Mouse (Mus musculus) midbrain, postnatal 0 days (tissue): Measurements from ENCODE around the gene Gak. TPM values are rescaled to one million over a fixed set of nuclear protein-coding genes. Genes with fewer than 3 reads are reported as not detected.
A peak's percentile ranks its signal among the peaks of the same experiment; 100 is the strongest.

Experiments
- ATAC-seq: fragments of 200-750 bp; cut with Nextera tagmentation; 2 replicates; pipeline ENCODE4 v1.8.0; 2017; ENCODE audit warnings: moderate number of reproducible peaks, mild to moderate bottlenecking, moderate TSS enrichment, moderate library complexity; ENCODE audit not compliant: low FRiP score
- DNase-seq: peaks from one replicate; pipeline ENCODE4 v3.0.0-alpha.2; 2015; ENCODE audit warnings: low spot score
- H3K27ac ChIP-seq: fragments of 300-500 bp; sonication (generic); 2 replicates; pipeline ENCODE4 v1.5.1; 2014; ENCODE audit warnings: low read depth, mild to moderate bottlenecking, low read length, mixed read lengths
- H3K27me3 ChIP-seq: fragments of 300-500 bp; sonication (generic); 2 replicates; pipeline ENCODE4 v1.6.1; 2014; ENCODE audit warnings: low read length, control low read depth, mixed read lengths; ENCODE audit not compliant: insufficient read depth
- H3K36me3 ChIP-seq: fragments of 300-500 bp; sonication (generic); 2 replicates; pipeline ENCODE4 v1.6.1; 2014; ENCODE audit warnings: low read length, control low read depth, mixed read lengths; ENCODE audit not compliant: insufficient read depth
- H3K4me1 ChIP-seq: fragments of 300-500 bp; sonication (generic); 2 replicates; pipeline ENCODE4 v1.6.1; 2014; ENCODE audit warnings: mild to moderate bottlenecking, control low read depth, antibody characterized with exemption, low read length, mixed read lengths; ENCODE audit not compliant: insufficient read depth
- H3K4me2 ChIP-seq: fragments of 300-500 bp; sonication (generic); 2 replicates; pipeline ENCODE4 v1.6.1; 2014; ENCODE audit warnings: low read depth, mild to moderate bottlenecking, low read length, mixed read lengths; ENCODE audit not compliant: poor library complexity, severe bottlenecking
- H3K4me3 ChIP-seq: fragments of 300-500 bp; sonication (generic); 2 replicates; pipeline ENCODE4 v1.5.1; 2014; ENCODE audit warnings: low read depth, mild to moderate bottlenecking, low read length, moderate library complexity
- H3K9ac ChIP-seq: fragments of 300-500 bp; sonication (generic); replicated peaks from 2 replicates; pipeline ENCODE4 v1.6.1; 2014; ENCODE audit warnings: mild to moderate bottlenecking, low read length, moderate library complexity, mixed read lengths; ENCODE audit not compliant: poor library complexity, severe bottlenecking
- H3K9me3 ChIP-seq: fragments of 300-500 bp; sonication (generic); 2 replicates; pipeline ENCODE4 v1.6.1; 2016; ENCODE audit warnings: low read length, control low read depth
- CTCF ChIP-seq: IDR thresholded peaks from 2 replicates; pipeline ENCODE4 v1.5.1; 2016; ENCODE audit warnings: antibody characterized with exemption, mild to moderate bottlenecking
- WGBS: fragments of 180-500 bp; shearing (Covaris S2); extraction: QIAGEN DNeasy Blood & Tissue Kit; methylation state at CpG from one replicate; pipeline ENCODE4 v1.1.7; 2014; 5-methylcytosine and 5-hydroxymethylcytosine counted together
- polyA plus RNA-seq: library from polyadenylated mRNA; unstranded; fragments of >200 nt; fragmentation: Nextera tagmentation; extraction: Ambion mirVana; gene quantifications from 2 replicates; pipeline ENCODE4 v1.2.1, GENCODE M21; 2015
- total RNA-seq: library from RNA; depleted of rRNA; stranded (reverse); fragments of >200 nt; gene quantifications from 2 replicates; pipeline ENCODE4 v1.2.3, GENCODE M21; 2014

The Gak gene
- total and polyA plus RNA-seq, 2 experiments from 2014 or later, result 46.1 to 77.1 TPM

- no peak for TF ChIP-seq CTCF
- WGBS, result 98% methylated on average over 4 of the region's 4 CpGs
- DNase-seq, result peak; percentile 12
Observed at GRCm38 (mm10) chr5:108633676-108634075, 4.1 kb upstream of the Gak start.

GRCm38 (mm10) chr5:108628891-108629633 is 493 bp downstream of the Gak start:
- H3K9me3 ChIP-seq, result no peaks in the 10 kb centered on the region
- 3% methylated on average over 31 of the region's 32 CpGs for WGBS
- peak; percentile 3 for DNase-seq
- H3K4me2 ChIP-seq, result peak overlapping the region; percentile 62
- H3K36me3 ChIP-seq, result peaks cover 7% of the 10 kb centered on the region; the same call in 1 of the 2 replicates
- peaks cover 5% of the 10 kb centered on the region; the same call in 1 of the 2 replicates for H3K4me1 ChIP-seq
- peak overlapping the region; percentile 91 for H3K4me3 ChIP-seq
- no peaks in the 10 kb centered on the region for H3K27me3 ChIP-seq
- H3K9ac ChIP-seq, result peak overlapping the region; percentile 97
- peak; percentile 81 for ATAC-seq
- H3K27ac ChIP-seq, result peak overlapping the region; percentile 89
- TF ChIP-seq CTCF, result no peak

More at GRCm38 (mm10) chr5:108633676-108634075, 4.1 kb upstream of the Gak start:
- Histone ChIP-seq H3K9ac (no peak overlapping the region), H3K27me3 (no peaks in the 10 kb centered on the region), H3K9me3 (no peaks in the 10 kb centered on the region), H3K4me2 (no peak overlapping the region), H3K4me1 (peaks cover 5% of the 10 kb centered on the region; the same call in 1 of the 2 replicates), H3K27ac (no peak overlapping the region), H3K4me3 (no peak overlapping the region), H3K36me3 (no peaks in the 10 kb centered on the region)
- no peak for ATAC-seq

- Histone ChIP-seq H3K4me2 (no peak overlapping the region), H3K27ac (no peak overlapping the region), H3K9me3 (no peaks in the 10 kb centered on the region), H3K27me3 (no peaks in the 10 kb centered on the region), H3K36me3 (peaks cover 32% of the 10 kb centered on the region), H3K4me1 (peaks cover 5% of the 10 kb centered on the region; the same call in 1 of the 2 replicates), H3K4me3 (no peak overlapping the region), H3K9ac (no peak overlapping the region)
- 85% methylated on average over 4 of the region's 4 CpGs for WGBS
- no peak for DNase-seq
- ATAC-seq, result no peak
- no peak for TF ChIP-seq CTCF
Observed at GRCm38 (mm10) chr5:108626050-108626660, 3.4 kb downstream of the Gak start.

GRCm38 (mm10) chr5:108621870-108622269 is 7.7 kb downstream of the Gak start:
- DNase-seq (no peak), ATAC-seq (no peak)
- H3K9ac ChIP-seq, result no peak overlapping the region
- no peaks in the 10 kb centered on the region for H3K9me3 ChIP-seq
- peaks cover 45% of the 10 kb centered on the region for H3K36me3 ChIP-seq
- no peaks in the 10 kb centered on the region for H3K27me3 ChIP-seq
- H3K4me2 ChIP-seq, result no peak overlapping the region
- no peak overlapping the region for H3K4me3 ChIP-seq
- 88% methylated on average over 2 of the region's 2 CpGs for WGBS
- H3K4me1 ChIP-seq, result no peaks in the 10 kb centered on the region
- no peak for TF ChIP-seq CTCF
- no peak overlapping the region for H3K27ac ChIP-seq

- WGBS, result 100% methylated on average over 1 of the region's 1 CpGs
- Histone ChIP-seq H3K4me1 (no peaks in the 10 kb centered on the region), H3K27ac (no peak overlapping the region), H3K4me2 (no peak overlapping the region), H3K36me3 (peaks cover 85% of the 10 kb centered on the region), H3K9me3 (no peaks in the 10 kb centered on the region), H3K27me3 (no peaks in the 10 kb centered on the region), H3K4me3 (no peak overlapping the region), H3K9ac (no peak overlapping the region)
- no peak for DNase-seq
- TF ChIP-seq CTCF, result no peak
- ATAC-seq, result no peak
Observed at GRCm38 (mm10) chr5:108610426-108610825, 19.1 kb downstream of the Gak start.

- no peak for TF ChIP-seq CTCF
- Histone ChIP-seq H3K4me1 (no peaks in the 10 kb centered on the region), H3K9ac (no peak overlapping the region), H3K4me3 (no peak overlapping the region), H3K27ac (no peak overlapping the region), H3K4me2 (no peak overlapping the region), H3K27me3 (no peaks in the 10 kb centered on the region), H3K9me3 (no peaks in the 10 kb centered on the region), H3K36me3 (peaks cover 80% of the 10 kb centered on the region)
- WGBS, result 95% methylated on average over 9 of the region's 9 CpGs
- ATAC-seq (no peak), DNase-seq (no peak)
Observed at GRCm38 (mm10) chr5:108602537-108602936, 27.0 kb downstream of the Gak start.
